Mouse (Mus musculus): ENCODE data around the gene Tor4a. TPM values are rescaled to one million over a fixed set of nuclear protein-coding genes. Genes with fewer than 3 reads are reported as not detected.

Tor4a gene
- polyA plus RNA-seq, 1 experiment, result not detected

- 5% methylated on average over 64 of the region's 64 CpGs for WGBS
- peaks cover 19% of the 10 kb centered on the region for H3K4me1 ChIP-seq (ENCODE audit: control insufficient read depth, insufficient read depth, low read length)
- TF ChIP-seq POLR2A (IDR thresholded peaks at IDR 0.05; ENCODE audit: insufficient read depth, low read depth, low read length) (no peak), CTCF (IDR thresholded peaks at IDR 0.05; ENCODE audit: insufficient read depth, low read depth, low read length) (no peak)
- H3K27ac ChIP-seq (ENCODE audit: insufficient read depth, low read depth, low read length), result no peak overlapping the region
- H3K4me3 ChIP-seq (ENCODE audit: insufficient read depth, low read depth, low read length), result peak overlapping the region; percentile 37
Measured at GRCm38 (mm10) chr2:25185625-25186574, 10.8 kb downstream of the Tor4a start.

GRCm38 (mm10) chr2:25184496-25184895 lies 12.2 kb downstream of the Tor4a start:
- Histone ChIP-seq H3K4me1 (ENCODE audit: control insufficient read depth, insufficient read depth, low read length) (peaks cover 32% of the 10 kb centered on the region), H3K27ac (ENCODE audit: insufficient read depth, low read depth, low read length) (no peak overlapping the region), H3K4me3 (ENCODE audit: insufficient read depth, low read depth, low read length) (no peak overlapping the region)
- 83% methylated on average over 7 of the region's 7 CpGs for WGBS
- TF ChIP-seq POLR2A (IDR thresholded peaks at IDR 0.05; ENCODE audit: insufficient read depth, low read depth, low read length), result no peak
- no peak for TF ChIP-seq CTCF (IDR thresholded peaks at IDR 0.05; ENCODE audit: insufficient read depth, low read depth, low read length)

- Histone ChIP-seq H3K27ac (ENCODE audit: insufficient read depth, low read depth, low read length) (no peak overlapping the region), H3K4me3 (ENCODE audit: insufficient read depth, low read depth, low read length) (no peak overlapping the region), H3K4me1 (ENCODE audit: control insufficient read depth, insufficient read depth, low read length) (peaks cover 35% of the 10 kb centered on the region)
- 78% methylated on average over 2 of the region's 2 CpGs for WGBS
- TF ChIP-seq CTCF (IDR thresholded peaks at IDR 0.05; ENCODE audit: insufficient read depth, low read depth, low read length), result no peak
- TF ChIP-seq POLR2A (IDR thresholded peaks at IDR 0.05; ENCODE audit: insufficient read depth, low read depth, low read length), result no peak
Measured at GRCm38 (mm10) chr2:25183336-25183735, 13.3 kb downstream of the Tor4a start.

GRCm38 (mm10) chr2:25182664-25183063 lies 14.0 kb downstream of the Tor4a start:
- peaks cover 40% of the 10 kb centered on the region for H3K4me1 ChIP-seq (ENCODE audit: control insufficient read depth, insufficient read depth, low read length)
- no peak overlapping the region for H3K27ac ChIP-seq (ENCODE audit: insufficient read depth, low read depth, low read length)
- TF ChIP-seq CTCF (IDR thresholded peaks at IDR 0.05; ENCODE audit: insufficient read depth, low read depth, low read length), result no peak
- TF ChIP-seq POLR2A (IDR thresholded peaks at IDR 0.05; ENCODE audit: insufficient read depth, low read depth, low read length), result no peak
- H3K4me3 ChIP-seq (ENCODE audit: insufficient read depth, low read depth, low read length), result peak overlapping the region; percentile 6; the same call in 1 of the 2 replicates
- 40% methylated on average over 6 of the region's 6 CpGs for WGBS

- TF ChIP-seq CTCF (IDR thresholded peaks at IDR 0.05; ENCODE audit: insufficient read depth, low read depth, low read length) (no peak), POLR2A (IDR thresholded peaks at IDR 0.05; ENCODE audit: insufficient read depth, low read depth, low read length) (no peak)
- peaks cover 47% of the 10 kb centered on the region for H3K4me1 ChIP-seq (ENCODE audit: control insufficient read depth, insufficient read depth, low read length)
- peak overlapping the region; percentile 53 for H3K4me3 ChIP-seq (ENCODE audit: insufficient read depth, low read depth, low read length)
- H3K27ac ChIP-seq (ENCODE audit: insufficient read depth, low read depth, low read length), result no peak overlapping the region
- 4% methylated on average over 17 of the region's 17 CpGs for WGBS
Measured at GRCm38 (mm10) chr2:25181891-25182397, 14.7 kb downstream of the Tor4a start.

GRCm38 (mm10) chr2:25180973-25181890 lies 15.5 kb downstream of the Tor4a start:
- WGBS, result under 1% methylated on average over 100 of the region's 100 CpGs
- TF ChIP-seq POLR2A (IDR thresholded peaks at IDR 0.05; ENCODE audit: insufficient read depth, low read depth, low read length), result no peak
- TF ChIP-seq CTCF (IDR thresholded peaks at IDR 0.05; ENCODE audit: insufficient read depth, low read depth, low read length), result no peak
- Histone ChIP-seq H3K4me3 (ENCODE audit: insufficient read depth, low read depth, low read length) (peak overlapping the region; percentile 53), H3K4me1 (ENCODE audit: control insufficient read depth, insufficient read depth, low read length) (peaks cover 51% of the 10 kb centered on the region), H3K27ac (ENCODE audit: insufficient read depth, low read depth, low read length) (no peak overlapping the region)

- TF ChIP-seq CTCF (IDR thresholded peaks at IDR 0.05; ENCODE audit: insufficient read depth, low read depth, low read length), result 0 out of 2 replicates have a peak, but pooled peaks have one; percentile 29
- peak; percentile 45 for TF ChIP-seq POLR2A (IDR thresholded peaks at IDR 0.05; ENCODE audit: insufficient read depth, low read depth, low read length)
- peak within 1 kb of the TSS; percentile 35 for H3K27ac ChIP-seq (ENCODE audit: insufficient read depth, low read depth, low read length)
- peak within 1 kb of the TSS; percentile 53 for H3K4me3 ChIP-seq (ENCODE audit: insufficient read depth, low read depth, low read length)
- H3K4me1 ChIP-seq (ENCODE audit: control insufficient read depth, insufficient read depth, low read length), result peaks cover 44% of the 10 kb centered on the region
- WGBS, result under 1% methylated on average over 35 of the region's 35 CpGs
Measured at GRCm38 (mm10) chr2:25180478-25180903, 16.2 kb downstream of the Tor4a start, which contains the start of gene Nrarp. TSS of gene Nrarp (plus strand) at chr2:25180758.

- WGBS, result 26% methylated on average over 15 of the region's 15 CpGs
- no peak for TF ChIP-seq POLR2A (IDR thresholded peaks at IDR 0.05; ENCODE audit: insufficient read depth, low read depth, low read length)
- no peak for TF ChIP-seq CTCF (IDR thresholded peaks at IDR 0.05; ENCODE audit: insufficient read depth, low read depth, low read length)
- Histone ChIP-seq H3K4me1 (ENCODE audit: control insufficient read depth, insufficient read depth, low read length) (peaks cover 42% of the 10 kb centered on the region), H3K27ac (ENCODE audit: insufficient read depth, low read depth, low read length) (peak overlapping the region; percentile 35), H3K4me3 (ENCODE audit: insufficient read depth, low read depth, low read length) (peak overlapping the region; percentile 53)
Measured at GRCm38 (mm10) chr2:25179566-25180217, 17.0 kb downstream of the Tor4a start.

All from olfactory bulb, adult 2 months (tissue).